Mouse (Mus musculus) lung, embryonic 14.5 days (tissue): ENCODE measurements around the gene Fermt2. TPM values are rescaled to one million over a fixed set of nuclear protein-coding genes. Genes with fewer than 3 reads are reported as not detected.

Source experiments
- ATAC-seq: fragments of 200-750 bp; cut with Nextera tagmentation; 2 replicates; pipeline ENCODE4 v1.8.0; 2017; ENCODE audit warnings: mild to moderate bottlenecking, moderate TSS enrichment, moderate library complexity; ENCODE audit not compliant: insufficient read depth
- DNase-seq: peaks from one replicate; pipeline ENCODE4 v3.0.0-alpha.2; 2015
- H3K27ac ChIP-seq: fragments of 300-500 bp; sonication (generic); 2 replicates; pipeline ENCODE4 v1.5.1; 2014; ENCODE audit warnings: low read depth, mild to moderate bottlenecking, moderate library complexity
- H3K27me3 ChIP-seq: fragments of 300-500 bp; sonication (generic); 2 replicates; pipeline ENCODE4 v1.6.1; 2014; ENCODE audit warnings: low read length, control low read depth; ENCODE audit not compliant: insufficient read depth
- H3K36me3 ChIP-seq: fragments of 300-500 bp; sonication (generic); 2 replicates; pipeline ENCODE4 v1.6.1; 2014; ENCODE audit warnings: control low read depth; ENCODE audit not compliant: insufficient read depth
- H3K4me1 ChIP-seq: fragments of 300-500 bp; sonication (generic); 2 replicates; pipeline ENCODE4 v1.6.1; 2014; ENCODE audit warnings: antibody characterized with exemption, control low read depth; ENCODE audit not compliant: insufficient read depth
- H3K4me2 ChIP-seq: fragments of 300-500 bp; sonication (generic); 2 replicates; pipeline ENCODE4 v1.6.1; 2014; ENCODE audit warnings: mild to moderate bottlenecking
- H3K4me3 ChIP-seq: fragments of 300-500 bp; sonication (generic); 2 replicates; pipeline ENCODE4 v1.5.1; 2014; ENCODE audit warnings: low read depth, low read length
- H3K9ac ChIP-seq: fragments of 300-500 bp; sonication (generic); 2 replicates; pipeline ENCODE4 v1.6.1; 2014
- H3K9me3 ChIP-seq: fragments of 300-500 bp; sonication (generic); 2 replicates; pipeline ENCODE4 v1.6.1; 2016; ENCODE audit warnings: low read depth, low read length, control low read depth
- CTCF ChIP-seq: IDR thresholded peaks from 2 replicates; pipeline ENCODE4 v1.5.1; 2016; ENCODE audit warnings: antibody characterized with exemption, low read depth
- WGBS: fragments of 180-500 bp; shearing (Covaris S2); extraction: QIAGEN DNeasy Blood & Tissue Kit; methylation state at CpG from one replicate; pipeline ENCODE4 v1.1.7; 2014; 5-methylcytosine and 5-hydroxymethylcytosine counted together
- polyA plus RNA-seq: library from polyadenylated mRNA; unstranded; fragments of >200 nt; fragmentation: Nextera tagmentation; extraction: Ambion mirVana; gene quantifications from 2 replicates; pipeline ENCODE4 v1.2.1, GENCODE M21; 2014

Gene Fermt2
- polyA plus RNA-seq, 1 experiment from 2014 or later: 209 TPM

- 56% methylated on average over 6 of the region's 6 CpGs for WGBS
- Histone ChIP-seq H3K9ac (no peak overlapping the region), H3K4me3 (no peak overlapping the region), H3K4me2 (no peak overlapping the region), H3K4me1 (peaks cover 7% of the 10 kb centered on the region), H3K36me3 (no peaks in the 10 kb centered on the region), H3K9me3 (no peaks in the 10 kb centered on the region), H3K27me3 (no peaks in the 10 kb centered on the region), H3K27ac (no peak overlapping the region)
- DNase-seq: peak; percentile 52
- no peak for TF ChIP-seq CTCF
- no peak for ATAC-seq
These were observed 24.4 kb upstream of the Fermt2 start for GRCm38 (mm10) chr14:45554336-45554735.

- 51% methylated on average over 2 of the region's 2 CpGs for WGBS
- H3K4me1 ChIP-seq: peaks cover 7% of the 10 kb centered on the region
- no peaks in the 10 kb centered on the region for H3K36me3 ChIP-seq
- peak overlapping the region; percentile 9; the same call in 1 of the 2 replicates for H3K27ac ChIP-seq
- no peak overlapping the region for H3K4me3 ChIP-seq
- TF ChIP-seq CTCF: no peak
- no peak overlapping the region for H3K9ac ChIP-seq
- ATAC-seq (no peak), DNase-seq (peak; percentile 32)
- H3K4me2 ChIP-seq: no peak overlapping the region
- H3K27me3 ChIP-seq: no peaks in the 10 kb centered on the region
- no peaks in the 10 kb centered on the region for H3K9me3 ChIP-seq
These were observed 23.9 kb upstream of the Fermt2 start for GRCm38 (mm10) chr14:45553854-45554253.

- DNase-seq (no peak), ATAC-seq (no peak)
- peak; percentile 20 for TF ChIP-seq CTCF
- Histone ChIP-seq H3K27me3 (no peaks in the 10 kb centered on the region), H3K9me3 (no peaks in the 10 kb centered on the region), H3K36me3 (no peaks in the 10 kb centered on the region), H3K4me2 (no peak overlapping the region), H3K9ac (no peak overlapping the region), H3K27ac (no peak overlapping the region), H3K4me3 (no peak overlapping the region), H3K4me1 (peaks cover 7% of the 10 kb centered on the region)
- 79% methylated on average over 4 of the region's 4 CpGs for WGBS
These were observed 22.5 kb upstream of the Fermt2 start for GRCm38 (mm10) chr14:45552431-45552830.

- H3K27me3 ChIP-seq: no peaks in the 10 kb centered on the region
- peak; percentile 67 for TF ChIP-seq CTCF
- H3K4me1 ChIP-seq: peaks cover 7% of the 10 kb centered on the region
- peak; percentile 75 for DNase-seq
- ATAC-seq: peak; percentile 31; the same call in 1 of the 2 replicates
- no peaks in the 10 kb centered on the region for H3K36me3 ChIP-seq
- WGBS: 58% methylated on average over 17 of the region's 17 CpGs
- H3K4me2 ChIP-seq: no peak overlapping the region
- H3K9ac ChIP-seq: no peak overlapping the region
- H3K27ac ChIP-seq: no peak overlapping the region
- no peaks in the 10 kb centered on the region for H3K9me3 ChIP-seq
- no peak overlapping the region for H3K4me3 ChIP-seq
These were observed 21.3 kb upstream of the Fermt2 start for GRCm38 (mm10) chr14:45551121-45551768.

GRCm38 (mm10) chr14:45550010-45550647 is 20.2 kb upstream of the Fermt2 start:
- Histone ChIP-seq H3K9me3 (no peaks in the 10 kb centered on the region), H3K4me2 (no peak overlapping the region), H3K4me1 (peaks cover 7% of the 10 kb centered on the region), H3K4me3 (no peak overlapping the region), H3K9ac (no peak overlapping the region), H3K27me3 (no peaks in the 10 kb centered on the region), H3K36me3 (no peaks in the 10 kb centered on the region), H3K27ac (no peak overlapping the region)
- WGBS: 57% methylated on average over 13 of the region's 13 CpGs
- TF ChIP-seq CTCF: no peak
- ATAC-seq (no peak), DNase-seq (no peak)

- 69% methylated on average over 3 of the region's 3 CpGs for WGBS
- Histone ChIP-seq H3K27me3 (no peaks in the 10 kb centered on the region), H3K4me3 (no peak overlapping the region), H3K27ac (no peak overlapping the region), H3K9ac (no peak overlapping the region), H3K36me3 (no peaks in the 10 kb centered on the region), H3K9me3 (no peaks in the 10 kb centered on the region), H3K4me2 (no peak overlapping the region), H3K4me1 (no peaks in the 10 kb centered on the region; the same call in 1 of the 2 replicates)
- TF ChIP-seq CTCF: peak; percentile 64
- DNase-seq (no peak), ATAC-seq (no peak)
These were observed 18.2 kb upstream of the Fermt2 start for GRCm38 (mm10) chr14:45548118-45548517.

- Histone ChIP-seq H3K27me3 (no peaks in the 10 kb centered on the region), H3K4me1 (peaks cover 4% of the 10 kb centered on the region; the same call in 1 of the 2 replicates), H3K27ac (no peak overlapping the region), H3K9ac (no peak overlapping the region), H3K4me2 (no peak overlapping the region), H3K4me3 (no peak overlapping the region), H3K36me3 (no peaks in the 10 kb centered on the region), H3K9me3 (no peaks in the 10 kb centered on the region)
- ATAC-seq (no peak), DNase-seq (no peak)
- WGBS: 78% methylated on average over 7 of the region's 7 CpGs
- TF ChIP-seq CTCF: no peak
These were observed 15.0 kb upstream of the Fermt2 start for GRCm38 (mm10) chr14:45544905-45545304.
